Mouse (Mus musculus) gastrocnemius, postnatal 14 days (tissue): ENCODE measurements at regions not wholly inside any gene's neighbourhood (a gene's known extent, or its start where the extent isn't known, plus 50 kb on each side); places are given as distances from the start of the nearest gene placed in this dataset.
A peak's percentile ranks its signal among the peaks of the same experiment; 100 is the strongest.

Experiments
- DNase-seq: peaks from one replicate; pipeline ENCODE4 v3.0.0; 2021; ENCODE audit warnings: mixed read lengths
- intact Hi-C: fragments of 180-260 bp; cut with DNase I; formaldehyde crosslinking; loops from one replicate; pipeline ENCODE4 v1.15.1; 2025; ENCODE audit warnings: low total_unique reads

GRCm38 (mm10) chr15:6934564-6934980 lies 59.8 kb upstream of the Osmr start:
- intact Hi-C loops, result no loop called here
- no peak for DNase-seq

DNA sequence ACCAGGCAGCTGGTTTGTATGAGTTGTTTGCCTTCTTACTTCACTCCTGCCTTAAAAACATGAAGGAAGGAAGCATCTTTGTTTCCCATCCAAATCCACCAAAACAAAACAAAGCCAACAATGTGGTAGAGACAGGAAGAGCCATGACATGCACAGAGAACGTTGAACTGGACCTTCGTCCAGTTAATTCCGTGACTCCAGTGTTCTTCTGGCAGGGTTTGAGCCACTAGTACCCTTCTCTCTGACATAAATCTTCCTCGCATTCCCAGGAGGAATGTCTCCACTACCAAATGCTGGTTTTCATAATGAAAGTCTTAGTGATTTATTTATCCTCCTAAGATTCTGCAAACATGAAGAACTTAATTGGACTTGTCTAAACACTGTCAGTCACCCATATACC lies 66.7 kb upstream of the Osmr start:
- DNase-seq, result no peak
- intact Hi-C loops, result no loop called here

- intact Hi-C loops, result no loop called here
Measured at GRCm38 (mm10) chr15:6949236-6949635, 74.5 kb upstream of the Osmr start.

DNA sequence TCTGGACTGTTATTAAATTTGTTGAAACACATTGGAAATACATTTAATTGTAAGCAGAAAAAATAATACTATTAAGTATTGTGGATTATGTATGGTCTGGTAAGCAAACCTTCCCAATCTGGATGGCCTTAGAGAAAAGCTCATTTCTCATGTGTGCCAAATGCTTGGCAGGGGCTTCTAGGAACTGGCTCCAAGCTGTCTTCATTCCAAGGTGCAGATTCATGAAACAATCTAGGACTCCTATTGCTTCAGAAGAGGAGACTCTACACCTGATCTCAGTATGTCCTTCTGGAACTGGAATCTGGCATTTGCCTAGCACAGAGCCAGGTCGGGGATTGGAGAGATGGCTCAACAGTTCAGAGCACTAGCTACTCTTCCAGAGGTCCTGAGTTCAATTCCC lies 74.9 kb upstream of the Osmr start:
- no peak for DNase-seq
- intact Hi-C loops, result no loop called here

More at GRCm38 (mm10) chr15:6949236-6949635, 74.5 kb upstream of the Osmr start:
- DNase-seq, result no peak

GRCm38 (mm10) chr15:6950503-6950902 lies 75.7 kb upstream of the Osmr start:
- intact Hi-C loops, result no loop called here
- no peak for DNase-seq

DNA sequence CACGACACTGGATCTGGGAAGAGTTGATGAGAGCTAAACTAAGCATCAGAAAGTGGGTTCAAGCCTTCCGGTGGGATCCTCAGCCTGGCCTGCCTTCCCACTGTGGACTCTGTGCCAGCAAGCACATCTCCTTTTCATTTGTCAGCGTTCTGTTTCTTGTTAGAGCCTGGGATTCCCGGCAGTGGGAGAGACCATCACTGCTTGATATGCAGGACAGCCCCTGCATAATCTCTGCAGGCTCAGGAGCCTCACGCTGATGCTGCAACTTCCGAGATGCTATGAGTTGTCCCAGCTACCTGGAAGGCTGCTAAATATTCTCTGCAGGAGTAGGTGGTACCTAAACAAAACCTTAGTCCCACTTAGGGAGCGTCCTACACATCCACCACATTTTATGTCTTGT lies 78.8 kb upstream of the Osmr start:
- intact Hi-C loops, result no loop called here
- DNase-seq, result no peak

DNA sequence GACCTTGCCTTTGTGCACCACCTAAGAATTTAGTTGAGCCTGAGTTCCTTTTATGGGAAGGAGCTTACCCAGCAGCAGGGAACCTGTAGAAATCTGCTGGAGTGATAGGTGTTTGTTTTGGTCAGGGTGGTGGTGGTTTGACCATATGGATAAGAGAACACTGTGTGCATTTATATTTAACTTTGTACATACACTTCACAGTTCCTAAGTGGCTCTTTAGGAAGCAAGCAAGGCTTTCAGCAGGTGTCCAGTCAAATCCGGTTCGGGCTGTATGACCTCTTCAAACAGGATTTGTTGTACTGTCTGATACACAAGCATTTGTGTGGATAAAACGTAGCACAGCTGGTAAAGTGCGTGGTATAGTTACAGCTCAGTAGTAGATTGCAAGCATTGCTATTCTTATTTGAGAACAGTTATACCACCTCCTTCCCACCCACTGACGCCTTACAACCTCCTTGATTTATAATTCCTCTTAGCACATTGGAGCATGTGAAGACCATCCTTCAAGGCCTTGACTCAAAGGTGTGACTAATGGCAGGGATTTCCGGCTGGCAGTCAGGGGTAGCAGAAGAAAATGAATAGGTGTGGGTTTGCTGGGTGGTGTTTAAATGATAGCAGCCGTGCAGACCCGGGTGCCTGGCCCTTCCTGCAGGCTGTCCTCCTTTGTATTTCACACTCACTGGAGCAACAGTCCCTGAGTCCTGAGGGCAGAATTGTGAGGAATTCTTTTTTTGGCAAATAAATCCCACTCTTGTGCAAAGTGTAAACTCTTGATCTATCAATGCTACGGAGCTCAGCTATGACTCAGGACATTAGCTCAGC lies 79.4 kb upstream of the Osmr start:
- intact Hi-C loops, result no loop called here
- DNase-seq, result no peak

- no peak for DNase-seq
- intact Hi-C loops, result no loop called here
Measured at GRCm38 (mm10) chr15:6959911-6960310, 85.1 kb upstream of the Osmr start.

DNA sequence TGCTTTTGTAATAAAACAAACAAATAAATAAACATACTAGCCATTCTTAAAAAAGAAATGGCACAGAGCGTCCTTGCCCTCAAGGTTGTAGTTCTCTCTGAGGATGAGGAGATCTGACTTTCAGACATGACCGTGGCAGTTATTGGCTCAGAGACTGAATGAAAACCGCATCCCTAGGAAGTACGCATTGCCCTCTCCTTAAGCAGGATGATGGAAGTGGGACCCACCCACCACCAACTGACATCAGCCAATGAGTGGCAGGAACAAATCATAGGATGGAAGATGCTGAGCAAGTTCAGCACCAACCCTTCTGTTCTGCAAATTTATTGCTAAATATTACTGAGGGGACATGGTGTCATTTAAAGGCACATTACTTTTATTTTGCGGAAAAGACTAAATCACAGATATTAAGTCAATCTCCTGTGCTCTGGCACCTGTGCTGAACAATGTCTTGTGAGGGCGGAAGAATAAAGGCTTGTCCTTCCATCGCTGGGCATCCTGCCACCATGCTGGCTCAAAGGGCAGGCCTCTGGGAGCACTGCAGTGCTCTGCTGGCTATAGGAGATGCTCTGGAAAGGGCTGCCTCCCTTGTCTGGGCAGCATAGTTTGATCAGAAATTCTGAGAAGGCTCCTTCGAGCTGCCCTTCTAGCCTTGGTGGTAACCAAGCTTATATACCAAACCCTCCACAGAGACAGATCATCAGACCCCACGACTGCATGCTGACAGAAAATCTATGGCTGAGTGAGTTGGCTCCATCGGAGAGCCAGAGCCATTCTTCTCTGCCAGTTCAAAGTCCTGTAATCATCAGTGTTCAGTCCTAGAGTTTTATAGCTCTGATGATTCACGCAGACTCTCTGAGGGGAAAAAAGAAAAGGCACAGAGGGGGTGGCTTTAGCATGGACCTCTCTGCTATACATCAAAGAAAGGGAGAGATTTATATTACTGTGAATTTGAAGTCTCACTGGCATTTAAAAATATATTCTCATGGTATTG lies 86.3 kb upstream of the Osmr start:
- intact Hi-C loops, result no loop called here
- no peak for DNase-seq

DNA sequence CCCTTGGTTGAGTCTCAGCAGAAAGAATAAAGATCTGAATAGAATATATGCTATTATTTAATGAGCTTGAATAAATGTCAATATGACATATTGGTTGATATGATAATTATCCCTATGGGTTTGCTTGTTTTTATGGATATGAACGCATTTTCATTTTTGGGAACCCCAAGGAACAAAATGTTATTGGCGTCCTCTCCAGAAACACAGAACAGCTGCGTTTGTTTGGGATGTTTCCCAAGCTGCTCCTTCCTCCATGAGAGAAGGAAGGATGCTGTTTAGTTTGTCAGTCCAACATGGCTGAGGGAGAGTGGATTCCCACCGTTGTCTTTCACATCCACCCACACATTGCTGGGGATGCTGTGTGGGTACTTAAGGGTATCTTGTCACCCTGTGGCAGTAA lies 89.9 kb upstream of the Osmr start:
- intact Hi-C loops, result no loop called here
- DNase-seq, result peak; percentile 43

DNA sequence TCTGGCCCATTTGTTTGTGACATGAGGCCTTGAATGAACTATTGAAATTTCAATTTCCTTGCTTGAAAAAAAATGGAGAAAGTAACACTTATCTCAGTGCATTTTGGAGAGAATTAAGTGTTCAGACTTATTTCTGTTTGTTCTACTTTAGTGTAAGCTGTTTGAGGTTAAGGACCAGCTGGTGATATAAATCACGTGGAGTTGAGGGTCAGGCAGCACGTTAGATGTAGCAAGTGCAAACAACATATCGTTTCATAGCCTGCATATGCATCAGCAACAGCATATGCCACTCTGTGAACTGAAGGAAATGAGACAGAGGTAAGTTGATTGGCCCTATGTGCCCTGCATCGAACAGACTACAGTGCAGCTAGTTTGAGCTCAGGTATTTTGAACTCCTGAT lies 90.7 kb upstream of the Osmr start:
- intact Hi-C loops, result no loop called here
- no peak for DNase-seq

DNA sequence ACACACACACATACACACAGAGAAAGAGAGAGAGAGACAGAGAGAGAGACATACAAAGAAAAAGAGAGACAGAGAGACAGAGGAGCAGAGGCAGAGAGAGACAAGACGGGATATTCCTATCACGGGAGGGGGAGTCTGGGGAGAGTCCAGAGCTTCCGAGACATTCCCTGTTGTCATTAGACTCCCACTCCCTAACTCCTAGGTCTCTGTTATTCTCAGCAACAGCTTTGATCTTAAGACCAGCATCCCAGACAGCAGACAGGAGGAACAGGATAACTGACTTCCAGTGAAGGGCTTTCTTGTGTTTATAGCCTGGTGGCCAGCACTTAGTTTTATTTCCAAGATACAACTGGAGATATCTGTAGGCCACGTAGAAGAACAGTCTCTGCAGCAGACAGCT lies 99.6 kb upstream of the Osmr start:
- intact Hi-C loops, result no loop called here
- DNase-seq, result no peak

DNA sequence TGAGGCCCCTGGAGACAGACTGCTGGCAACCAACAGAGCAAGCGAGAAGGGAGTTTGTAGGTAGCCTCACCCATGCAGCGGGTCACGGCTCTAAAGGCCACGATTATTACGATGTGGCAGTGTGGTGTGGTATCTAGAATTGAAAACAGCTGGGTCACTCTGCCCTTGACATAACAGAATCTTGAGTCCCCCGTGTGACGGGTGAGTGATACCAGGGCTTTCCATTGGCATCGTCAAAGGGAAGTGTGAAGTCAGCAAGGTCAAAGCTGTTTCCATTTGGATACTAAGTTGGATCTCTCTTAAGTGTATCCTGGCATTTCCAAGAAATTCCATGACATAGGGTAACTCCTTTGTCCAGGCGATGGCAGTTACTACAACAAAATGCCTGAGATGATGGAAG lies 106.7 kb upstream of the Osmr start:
- DNase-seq, result no peak
- intact Hi-C loops, result no loop called here

DNA sequence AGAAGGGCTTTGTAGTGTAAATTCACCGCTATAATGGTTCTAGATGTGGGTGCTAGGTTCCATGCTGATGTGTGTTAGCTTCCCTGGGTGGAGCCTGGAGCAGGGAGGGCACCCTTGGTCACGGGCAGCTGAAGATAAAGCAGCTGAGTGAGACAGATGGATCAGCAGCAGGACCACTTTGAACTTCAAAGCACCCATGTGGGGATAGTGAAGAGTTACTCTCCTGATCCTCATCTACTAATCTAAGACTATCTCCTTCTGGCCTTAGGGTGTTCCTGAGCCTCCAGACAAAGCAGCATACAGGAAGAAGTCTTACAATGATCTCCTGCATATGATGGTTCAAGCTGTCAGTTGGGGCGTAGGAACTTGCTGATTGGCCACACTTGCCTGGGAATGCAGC lies 107.1 kb upstream of the Lifr start:
- intact Hi-C loops, result no loop called here
- DNase-seq, result no peak

DNA sequence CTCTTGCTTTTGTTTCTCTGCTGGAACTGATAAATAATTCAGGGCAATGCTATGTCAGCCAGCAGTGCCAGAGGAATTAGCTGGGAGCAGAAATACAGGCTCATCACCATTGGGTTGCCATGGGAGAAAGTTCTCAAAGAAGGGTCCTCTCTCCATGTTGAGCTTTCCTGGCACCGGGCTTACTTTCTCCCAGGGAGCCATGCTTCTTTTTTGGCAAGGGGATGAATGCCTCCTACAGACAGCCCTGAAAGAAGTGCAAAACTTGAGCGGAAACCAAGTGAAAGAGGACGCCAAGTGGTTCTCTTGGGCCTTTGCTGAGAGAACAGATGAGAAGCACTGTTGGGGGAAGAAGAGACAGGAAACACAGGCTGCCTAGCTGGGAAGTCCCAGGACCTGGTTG lies 102.2 kb upstream of the Lifr start:
- intact Hi-C loops, result no loop called here
- peak; percentile 49 for DNase-seq

DNA sequence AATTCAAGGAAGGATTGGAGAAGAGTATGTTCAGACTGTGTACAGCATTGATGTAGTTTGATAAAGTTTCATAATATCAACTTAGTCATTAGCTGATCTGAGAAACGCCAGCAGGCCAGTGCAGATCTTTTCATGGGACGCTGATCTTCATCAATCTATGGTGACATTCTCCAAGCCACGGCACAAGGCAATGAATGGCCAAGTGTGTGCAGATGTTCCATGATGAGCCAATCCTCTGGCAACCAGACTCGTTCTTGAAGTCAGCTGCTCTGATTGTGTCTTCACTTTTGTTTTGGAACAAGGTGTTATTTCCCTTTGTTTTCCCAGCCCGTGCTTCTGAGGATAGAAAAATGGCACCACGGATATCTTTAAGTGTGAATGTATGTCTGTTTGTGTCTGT lies 101.3 kb upstream of the Lifr start:
- peak; percentile 29 for DNase-seq
- intact Hi-C loops, result no loop called here

DNA sequence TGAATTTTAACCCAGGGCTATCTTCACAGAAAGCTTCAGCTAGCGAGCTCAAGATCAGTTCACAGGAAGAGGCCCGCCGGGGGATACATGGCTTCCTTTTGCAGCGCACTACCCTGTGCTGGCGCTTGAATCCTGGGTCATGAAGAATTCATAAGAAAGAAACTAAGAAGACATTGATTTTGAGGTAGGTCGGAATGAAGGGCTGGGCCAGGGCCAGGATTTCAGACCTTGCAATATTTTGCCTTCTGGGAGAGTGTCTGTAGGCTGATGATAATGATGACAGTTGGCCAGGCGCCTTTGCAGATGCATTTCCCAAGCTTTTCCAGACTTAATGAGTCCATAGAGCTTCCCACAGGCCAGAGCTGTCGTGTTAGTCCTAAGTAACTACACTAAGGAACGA lies 97.2 kb upstream of the Lifr start:
- peak; percentile 14 for DNase-seq
- intact Hi-C loops, result no loop called here

DNA sequence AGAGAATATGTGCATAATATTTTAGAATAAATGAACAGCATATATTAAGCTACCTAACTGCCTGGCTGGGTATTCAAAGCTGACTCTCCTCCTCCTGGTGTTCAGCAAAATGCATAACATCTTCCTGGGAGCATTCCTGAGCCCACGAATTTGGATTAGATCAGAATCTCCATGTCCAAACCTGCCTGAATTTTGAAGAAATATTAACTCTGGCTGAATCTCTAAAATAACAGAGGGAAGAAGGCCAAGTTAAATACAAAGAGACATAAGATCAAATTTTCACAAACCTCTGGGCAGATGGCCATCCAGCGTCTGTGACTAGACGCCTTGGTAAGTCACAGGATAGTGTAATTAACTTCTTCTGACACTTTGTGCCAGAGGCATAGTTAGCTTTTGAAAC lies 95.2 kb upstream of the Lifr start:
- DNase-seq, result no peak
- intact Hi-C loops, result no loop called here

DNA sequence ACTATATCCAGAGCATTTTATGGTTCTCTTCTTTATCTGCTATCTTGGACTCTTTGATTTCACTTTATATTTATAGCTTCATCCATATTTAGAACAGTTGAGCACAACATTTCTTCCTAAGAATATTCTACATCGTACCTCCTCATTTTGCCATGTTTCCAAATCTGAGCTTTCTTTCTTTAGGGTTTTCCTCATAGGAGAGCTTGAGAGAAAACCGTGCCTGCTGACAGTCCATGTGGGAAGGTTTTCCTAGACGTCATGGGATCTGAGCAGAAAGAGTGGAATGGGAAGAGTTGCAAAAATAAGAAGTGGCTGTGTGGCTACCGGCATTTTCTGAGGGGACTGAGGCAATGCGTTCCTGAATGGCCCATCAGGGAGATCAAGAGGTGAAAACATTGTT lies 92.5 kb upstream of the Lifr start:
- DNase-seq, result no peak
- intact Hi-C loops, result no loop called here

DNA sequence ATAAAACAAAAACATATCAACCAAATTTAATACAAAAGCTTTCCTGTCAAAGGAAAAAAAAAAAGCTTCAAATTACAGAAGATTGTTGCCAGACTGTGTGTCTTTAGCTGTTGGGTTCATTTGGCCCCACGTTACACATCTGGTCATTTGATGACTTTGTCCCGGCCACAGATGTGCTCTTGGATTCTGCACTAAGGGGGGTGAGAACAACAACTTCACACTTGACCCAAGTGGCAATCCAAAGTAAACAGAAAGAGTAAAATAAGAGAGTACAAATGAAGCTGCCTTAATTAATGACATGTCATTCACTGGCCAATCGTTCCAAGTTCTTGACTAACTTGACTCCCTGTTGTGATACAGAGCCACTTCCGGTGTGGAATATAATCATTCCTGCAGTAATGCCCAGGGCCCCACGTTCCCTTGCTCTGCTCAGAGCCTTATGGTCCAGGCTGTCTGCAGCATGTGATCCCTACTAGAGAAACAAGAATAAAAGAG lies 91.8 kb upstream of the Lifr start:
- DNase-seq, result no peak
- intact Hi-C loops, result no loop called here

DNA sequence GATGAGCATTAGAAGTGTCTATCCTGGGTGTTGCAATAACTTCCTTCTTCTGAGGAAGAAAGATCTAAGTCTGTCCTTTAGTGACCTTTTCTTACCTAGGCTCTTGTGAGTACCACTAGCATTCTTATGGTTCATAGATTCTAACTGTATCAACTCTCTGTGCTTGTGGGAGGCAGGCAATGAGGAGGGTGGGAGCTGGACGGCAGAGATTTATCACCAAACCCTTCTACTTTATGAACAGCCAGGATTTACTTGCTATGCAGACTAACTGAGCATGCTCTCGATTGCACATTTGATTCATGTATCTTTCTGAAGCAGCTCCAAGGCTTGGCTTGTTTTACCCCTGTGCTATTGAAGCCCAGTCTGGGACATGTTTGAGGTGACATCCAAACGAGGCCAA lies 90.7 kb upstream of the Lifr start:
- no peak for DNase-seq
- intact Hi-C loops, result no loop called here
